Mouse (Mus musculus): Measurements from ENCODE around the gene 1700069L16Rik. TPM values are rescaled to one million over a fixed set of nuclear protein-coding genes. Genes with fewer than 3 reads are reported as not detected.

1700069L16Rik gene
- 11.1 and 14.8 TPM in 2 replicates for polyA plus RNA-seq (2012; rRNA removed)

DNA sequence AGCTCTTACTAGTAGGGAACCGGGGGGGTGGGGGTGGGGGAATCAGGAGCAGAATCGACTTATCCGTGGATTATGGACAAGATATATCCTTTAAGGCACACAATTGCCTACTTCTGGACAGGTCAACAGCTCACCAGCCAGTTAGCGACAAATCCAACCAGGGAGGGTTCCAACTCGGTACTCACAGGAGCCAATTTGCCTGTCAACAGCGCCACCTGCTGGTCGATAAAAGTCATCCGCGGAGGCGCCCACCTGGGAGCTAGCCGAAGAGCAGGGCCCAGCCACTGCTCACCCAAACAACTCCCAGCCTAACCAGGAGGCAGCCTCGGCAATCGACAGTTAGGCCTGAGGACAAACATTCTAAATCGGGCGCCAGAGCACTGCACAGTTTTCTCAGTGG, at the start of gene 1700069L16Rik:
1700069L16Rik (minus strand) TSS at position 327 of the 400 bp plus-strand sequence.
- H3K4me1 ChIP-seq (ENCODE audit: control insufficient read depth, insufficient read depth, low read length), result peaks cover 21% of the 10 kb centered on the region
- no peaks in the 10 kb centered on the region for H3K27me3 ChIP-seq (ENCODE audit: control insufficient read depth, insufficient read depth, low read length)
- H3K4me3 ChIP-seq (ENCODE audit: control insufficient read depth, low read depth, low read length), result peak within 1 kb of the TSS; percentile 92
- peak within 1 kb of the TSS; percentile 75 for H3K27ac ChIP-seq (ENCODE audit: control insufficient read depth, insufficient read depth, low read depth, low read length)
- no peaks in the 10 kb centered on the region for H3K36me3 ChIP-seq (ENCODE audit: control insufficient read depth, insufficient read depth, low read length)
- TF ChIP-seq CTCF (IDR thresholded peaks at IDR 0.05; ENCODE audit: control insufficient read depth, insufficient read depth, insufficient replicate concordance, low read depth, low read length) (peak; percentile 97), POLR2A (IDR thresholded peaks at IDR 0.05; ENCODE audit: control insufficient read depth, low read depth, low read length) (peak; percentile 21; the same call in 1 of the 2 replicates)

DNA sequence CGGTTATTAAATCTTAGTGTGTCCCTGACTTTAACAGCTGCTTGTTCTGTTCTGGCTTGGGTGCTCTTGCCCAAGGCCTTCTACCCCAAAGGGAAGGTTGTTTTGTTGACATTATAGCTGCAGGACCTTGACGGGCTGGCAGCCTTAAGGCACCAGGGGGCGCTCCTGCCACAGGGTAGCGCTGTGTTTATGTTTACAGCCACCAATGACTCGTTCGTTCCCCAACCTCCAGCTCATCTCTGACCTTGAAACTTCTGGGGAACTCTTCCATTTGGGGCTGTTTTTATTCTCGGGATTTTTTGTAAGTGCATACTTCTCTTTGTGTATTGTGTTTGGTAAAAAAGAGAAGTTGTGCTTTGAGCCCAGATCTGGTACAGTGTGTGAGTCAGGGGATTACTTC, 49.1 kb upstream of the 1700069L16Rik start:
- no peak for TF ChIP-seq POLR2A (IDR thresholded peaks at IDR 0.05; ENCODE audit: control insufficient read depth, low read depth, low read length)
- TF ChIP-seq CTCF (IDR thresholded peaks at IDR 0.05; ENCODE audit: control insufficient read depth, insufficient read depth, insufficient replicate concordance, low read depth, low read length), result peak; percentile 83; the same call in 1 of the 2 replicates

DNA sequence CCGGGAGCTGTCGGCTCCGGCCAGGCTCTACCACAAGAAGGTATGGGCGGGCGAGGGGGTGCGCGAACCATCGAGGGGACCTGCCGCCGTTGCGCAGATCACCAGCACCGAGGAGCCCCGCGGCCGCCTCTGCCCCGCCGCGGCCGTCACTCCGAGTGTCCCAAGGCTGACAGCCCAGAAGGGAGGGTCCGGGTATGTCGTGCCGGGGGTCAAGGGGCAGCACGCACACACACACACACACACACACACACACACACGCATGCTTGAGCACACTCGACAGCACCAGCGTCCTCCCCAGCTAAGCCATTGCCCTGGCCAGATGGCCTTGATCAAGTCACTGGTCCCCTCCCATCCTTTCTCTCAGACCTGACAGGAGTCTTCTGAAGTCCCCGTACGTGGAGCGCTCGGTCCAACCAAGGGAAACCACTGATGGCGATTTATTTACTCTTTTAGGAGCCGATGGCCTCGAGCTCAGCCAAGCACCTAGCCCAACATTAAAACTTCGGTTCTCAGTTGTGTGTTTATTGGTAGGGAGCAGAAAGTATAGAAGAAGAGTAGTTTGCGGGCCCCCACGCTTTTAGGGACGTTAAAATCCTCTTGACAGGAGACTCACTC, 48.4 kb upstream of the 1700069L16Rik start:
- peak overlapping the region; percentile 90 for H3K4me3 ChIP-seq (ENCODE audit: control insufficient read depth, low read depth, low read length)
- no peak for TF ChIP-seq CTCF (IDR thresholded peaks at IDR 0.05; ENCODE audit: control insufficient read depth, insufficient read depth, insufficient replicate concordance, low read depth, low read length)
- TF ChIP-seq POLR2A (IDR thresholded peaks at IDR 0.05; ENCODE audit: control insufficient read depth, low read depth, low read length), result no peak
- H3K27me3 ChIP-seq (ENCODE audit: control insufficient read depth, insufficient read depth, low read length), result no peaks in the 10 kb centered on the region
- H3K36me3 ChIP-seq (ENCODE audit: control insufficient read depth, insufficient read depth, low read length), result no peaks in the 10 kb centered on the region; the same call in 1 of the 2 replicates
- H3K4me1 ChIP-seq (ENCODE audit: control insufficient read depth, insufficient read depth, low read length), result no peaks in the 10 kb centered on the region; the same call in 1 of the 2 replicates
- no peak overlapping the region for H3K27ac ChIP-seq (ENCODE audit: control insufficient read depth, insufficient read depth, low read depth, low read length)

More for the DNA sequence above, 49.1 kb upstream of the 1700069L16Rik start:
- Histone ChIP-seq H3K27me3 (ENCODE audit: control insufficient read depth, insufficient read depth, low read length) (no peaks in the 10 kb centered on the region), H3K36me3 (ENCODE audit: control insufficient read depth, insufficient read depth, low read length) (no peaks in the 10 kb centered on the region; the same call in 1 of the 2 replicates), H3K4me3 (ENCODE audit: control insufficient read depth, low read depth, low read length) (peak overlapping the region; percentile 90), H3K27ac (ENCODE audit: control insufficient read depth, insufficient read depth, low read depth, low read length) (no peak overlapping the region), H3K4me1 (ENCODE audit: control insufficient read depth, insufficient read depth, low read length) (no peaks in the 10 kb centered on the region; the same call in 1 of the 2 replicates)

DNA sequence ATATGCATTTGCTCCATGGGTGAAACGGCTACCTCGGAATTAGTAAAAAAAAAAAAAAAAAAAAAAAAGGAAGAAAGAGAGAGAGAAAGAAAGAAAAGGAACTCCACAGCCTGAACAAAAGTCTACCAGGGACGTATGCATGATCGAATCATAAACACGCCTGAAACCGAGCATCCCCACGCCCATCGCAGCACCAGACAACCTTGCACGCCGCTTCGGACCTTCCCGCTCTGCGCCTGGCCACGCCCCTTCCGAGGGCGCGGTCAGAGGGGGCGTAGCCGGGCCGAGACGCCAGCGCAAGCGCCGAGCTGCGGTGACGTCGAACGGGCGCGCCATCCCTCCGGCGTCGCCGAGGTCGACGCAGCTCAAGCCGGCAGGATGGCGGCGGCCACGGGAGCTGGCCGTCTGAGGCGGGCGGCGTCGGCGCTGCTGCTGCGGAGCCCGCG, 47.9 kb upstream of the 1700069L16Rik start, which contains the start of the genes Sart3 and Iscu:
Sart3 (minus strand) TSS at position 61 of the 446 bp plus-strand sequence.
Iscu (plus strand) TSS at position 299 of the 446 bp plus-strand sequence.
- H3K4me3 ChIP-seq (ENCODE audit: control insufficient read depth, low read depth, low read length), result peak within 1 kb of the TSS; percentile 90
- peak; percentile 79 for TF ChIP-seq POLR2A (IDR thresholded peaks at IDR 0.05; ENCODE audit: control insufficient read depth, low read depth, low read length)
- TF ChIP-seq CTCF (IDR thresholded peaks at IDR 0.05; ENCODE audit: control insufficient read depth, insufficient read depth, insufficient replicate concordance, low read depth, low read length), result no peak
- no peaks in the 10 kb centered on the region; the same call in 1 of the 2 replicates for H3K36me3 ChIP-seq (ENCODE audit: control insufficient read depth, insufficient read depth, low read length)
- H3K27me3 ChIP-seq (ENCODE audit: control insufficient read depth, insufficient read depth, low read length), result no peaks in the 10 kb centered on the region
- no peaks in the 10 kb centered on the region; the same call in 1 of the 2 replicates for H3K4me1 ChIP-seq (ENCODE audit: control insufficient read depth, insufficient read depth, low read length)
- peak within 1 kb of the TSS; percentile 98 for H3K27ac ChIP-seq (ENCODE audit: control insufficient read depth, insufficient read depth, low read depth, low read length)

DNA sequence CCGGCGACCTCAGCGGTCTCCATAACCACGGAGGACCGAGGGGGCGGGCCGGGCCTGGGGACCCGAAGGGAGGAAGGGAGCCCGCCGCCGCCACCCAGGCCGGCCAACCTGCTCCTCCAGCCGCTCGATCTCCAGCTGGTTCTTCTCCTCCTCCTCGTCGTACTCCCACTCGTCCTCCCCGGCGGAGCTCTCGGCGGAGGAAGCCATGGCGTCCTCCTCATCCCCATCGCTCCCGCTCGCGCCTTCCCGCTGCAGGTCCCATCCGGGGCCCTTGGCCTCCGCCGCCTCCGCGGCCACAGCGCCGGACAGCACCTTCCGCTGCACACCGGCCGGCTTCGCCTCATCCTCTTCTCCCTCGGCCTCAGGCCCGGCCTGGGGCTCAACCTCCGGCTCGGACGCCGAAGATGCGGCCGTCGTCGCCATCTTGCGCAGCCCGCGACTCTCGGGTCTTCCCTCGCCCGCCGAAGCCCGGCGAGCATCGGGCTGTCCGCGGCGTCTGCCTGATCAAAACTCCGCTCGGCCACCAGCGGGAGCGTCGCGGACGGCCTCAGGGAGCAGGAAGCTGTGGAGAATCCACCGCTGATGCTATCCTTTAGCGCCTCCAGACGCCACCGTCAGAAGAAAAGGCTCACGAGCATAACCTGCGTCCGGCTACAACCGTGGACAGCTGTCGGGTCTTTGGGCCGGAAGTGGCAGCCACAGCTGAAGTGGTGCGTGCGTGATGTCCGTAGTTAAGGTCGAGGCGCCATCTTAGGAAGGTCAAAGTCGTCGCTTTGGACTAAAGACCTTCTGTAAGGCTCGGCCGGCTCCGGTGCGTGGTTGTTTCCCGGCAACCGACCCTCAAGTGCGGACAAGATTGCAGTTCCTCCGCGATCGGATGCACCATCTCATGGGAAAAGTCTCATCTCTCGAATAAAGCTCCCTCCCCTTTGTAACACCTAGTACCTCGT, 46.9 kb upstream of the 1700069L16Rik start:
- no peaks in the 10 kb centered on the region for H3K27me3 ChIP-seq (ENCODE audit: control insufficient read depth, insufficient read depth, low read length)
- H3K4me3 ChIP-seq (ENCODE audit: control insufficient read depth, low read depth, low read length), result peak overlapping the region; percentile 90
- H3K4me1 ChIP-seq (ENCODE audit: control insufficient read depth, insufficient read depth, low read length), result no peaks in the 10 kb centered on the region; the same call in 1 of the 2 replicates
- no peaks in the 10 kb centered on the region; the same call in 1 of the 2 replicates for H3K36me3 ChIP-seq (ENCODE audit: control insufficient read depth, insufficient read depth, low read length)
- no peak for TF ChIP-seq CTCF (IDR thresholded peaks at IDR 0.05; ENCODE audit: control insufficient read depth, insufficient read depth, insufficient replicate concordance, low read depth, low read length)
- TF ChIP-seq POLR2A (IDR thresholded peaks at IDR 0.05; ENCODE audit: control insufficient read depth, low read depth, low read length), result peak; percentile 70
- peak overlapping the region; percentile 98 for H3K27ac ChIP-seq (ENCODE audit: control insufficient read depth, insufficient read depth, low read depth, low read length)

DNA sequence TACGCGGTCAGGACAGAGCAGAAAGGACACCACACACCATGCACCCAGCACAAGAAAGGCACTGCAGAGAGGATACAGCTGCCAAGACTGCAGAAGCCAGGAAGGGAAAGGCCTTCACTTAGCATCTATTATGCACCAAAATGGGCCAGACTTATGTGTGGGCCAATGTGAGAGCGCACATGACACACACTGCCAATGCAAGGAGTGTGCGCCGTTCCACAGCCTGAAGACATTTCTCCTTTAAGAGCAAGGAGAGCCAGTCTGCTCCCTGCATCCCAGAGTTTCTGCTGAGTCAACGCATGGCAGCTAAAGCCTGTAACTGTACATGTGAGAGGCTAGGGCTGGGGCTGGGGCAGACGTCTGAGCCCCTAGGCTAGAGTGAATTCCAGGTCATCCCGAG, 44.2 kb upstream of the 1700069L16Rik start:
- Histone ChIP-seq H3K4me3 (ENCODE audit: control insufficient read depth, low read depth, low read length) (no peak overlapping the region), H3K27me3 (ENCODE audit: control insufficient read depth, insufficient read depth, low read length) (no peaks in the 10 kb centered on the region), H3K36me3 (ENCODE audit: control insufficient read depth, insufficient read depth, low read length) (no peaks in the 10 kb centered on the region), H3K4me1 (ENCODE audit: control insufficient read depth, insufficient read depth, low read length) (no peaks in the 10 kb centered on the region; the same call in 1 of the 2 replicates), H3K27ac (ENCODE audit: control insufficient read depth, insufficient read depth, low read depth, low read length) (no peak overlapping the region)
- TF ChIP-seq CTCF (IDR thresholded peaks at IDR 0.05; ENCODE audit: control insufficient read depth, insufficient read depth, insufficient replicate concordance, low read depth, low read length), result no peak
- TF ChIP-seq POLR2A (IDR thresholded peaks at IDR 0.05; ENCODE audit: control insufficient read depth, low read depth, low read length), result no peak
